Mouse (Mus musculus): ENCODE data around the gene Tmem150b. TPM values are rescaled to one million over a fixed set of nuclear protein-coding genes. Genes with fewer than 3 reads are reported as not detected.

Gene Tmem150b
- polyA plus RNA-seq, 1 experiment from 2014 or later, result 0.13 TPM

DNA sequence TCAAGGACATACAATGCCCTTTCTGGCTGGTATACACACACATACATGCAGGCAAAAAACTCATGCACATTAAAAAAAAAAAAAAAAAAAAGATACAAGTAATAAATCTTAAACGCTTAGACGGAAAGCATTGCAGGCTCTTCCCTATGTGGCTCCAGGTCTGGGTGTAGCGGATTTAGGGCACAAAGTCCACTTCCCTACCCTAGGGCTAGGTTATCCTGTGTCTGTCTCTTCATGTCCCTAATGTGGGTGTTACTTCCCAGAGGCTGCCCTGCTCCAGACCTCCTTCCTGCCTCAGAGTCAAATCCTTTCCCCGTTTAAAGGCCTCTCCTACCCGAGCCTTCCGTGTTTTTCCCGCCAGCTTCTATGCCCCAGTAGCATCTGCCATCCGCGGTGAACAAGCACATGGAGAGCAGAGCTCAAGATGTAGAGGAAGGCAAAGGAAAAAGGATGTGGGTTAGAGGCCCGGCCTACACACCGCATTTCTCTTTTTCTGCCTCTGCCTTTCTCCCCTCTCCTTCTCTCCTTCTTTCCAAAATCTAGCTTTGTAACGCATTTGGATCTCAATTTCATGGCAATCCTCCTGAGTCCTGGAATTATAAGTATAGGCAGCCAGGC, 50.8 kb downstream of the Tmem150b start:
- Histone ChIP-seq H3K9ac (no peak overlapping the region), H3K4me1 (no peaks in the 10 kb centered on the region), H3K4me3 (no peak overlapping the region), H3K4me2 (replicated peaks) (no peak overlapping the region), H3K9me3 (no peaks in the 10 kb centered on the region), H3K36me3 (peaks cover 79% of the 10 kb centered on the region), H3K27ac (no peak overlapping the region), H3K27me3 (no peaks in the 10 kb centered on the region)
- ATAC-seq (ENCODE audit: low FRiP score, low read depth), result no peak
- 89% methylated on average over 12 of the region's 12 CpGs for WGBS

DNA sequence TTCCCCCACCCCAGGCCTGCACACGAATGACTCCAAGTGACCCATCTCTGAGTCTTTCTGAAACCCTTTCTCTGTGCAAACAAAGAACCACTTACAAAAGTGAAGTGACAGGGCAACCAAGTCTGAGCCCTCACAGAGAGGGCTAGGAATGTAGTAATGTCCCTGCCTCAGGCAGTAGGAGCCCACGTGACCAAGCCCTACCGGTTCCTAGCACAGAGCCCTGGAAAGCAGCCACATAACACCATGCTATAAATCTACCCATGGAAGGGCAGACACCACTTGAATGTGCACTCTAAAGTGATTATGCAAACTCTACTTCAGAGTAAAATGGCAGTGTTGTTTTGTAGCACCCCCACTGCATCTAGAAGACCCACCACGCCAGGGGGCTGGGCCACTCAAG, 53.1 kb downstream of the Tmem150b start:
- WGBS, result 62% methylated on average over 4 of the region's 4 CpGs
- H3K9me3 ChIP-seq, result no peaks in the 10 kb centered on the region
- no peaks in the 10 kb centered on the region for H3K27me3 ChIP-seq
- peak; percentile 57; the same call in 1 of the 2 replicates for ATAC-seq (ENCODE audit: low FRiP score, low read depth)
- peak overlapping the region; percentile 33; the same call in 1 of the 2 replicates for H3K27ac ChIP-seq
- H3K36me3 ChIP-seq, result peaks cover 81% of the 10 kb centered on the region
- H3K4me2 ChIP-seq (replicated peaks), result no peak overlapping the region
- 0 out of 2 replicates have a peak overlapping the region, but pooled peaks have one; percentile 4 for H3K9ac ChIP-seq
- H3K4me1 ChIP-seq, result no peaks in the 10 kb centered on the region
- H3K4me3 ChIP-seq, result no peak overlapping the region

DNA sequence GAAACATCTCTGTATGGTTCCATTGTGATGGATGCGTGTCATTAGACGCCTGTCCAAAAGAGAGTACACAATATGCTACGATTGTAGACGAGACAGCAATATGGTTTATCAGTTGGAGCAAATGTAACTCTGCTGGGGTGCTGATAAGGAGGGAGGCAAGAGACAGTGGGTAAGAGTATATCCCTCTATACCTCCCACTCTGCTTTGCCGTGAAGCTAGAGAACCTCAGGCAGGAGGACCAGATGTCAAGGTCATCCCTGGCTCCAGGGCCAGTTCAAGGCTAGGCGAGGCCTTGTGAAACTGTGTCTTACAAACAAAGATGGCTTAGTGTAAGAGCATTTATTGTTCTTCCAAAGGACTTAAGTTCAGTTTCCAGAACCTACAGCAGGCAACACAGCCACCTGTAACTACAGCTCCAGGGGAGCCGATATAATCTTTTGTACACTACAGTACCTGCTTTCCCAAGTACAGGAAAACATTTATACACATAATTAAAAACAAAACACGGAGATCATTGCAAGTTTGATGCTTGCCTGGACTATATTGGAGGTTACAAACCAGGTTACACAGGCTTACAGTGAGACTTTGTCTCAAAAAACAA, 54.3 kb downstream of the Tmem150b start:
- Histone ChIP-seq H3K9ac (no peak overlapping the region), H3K4me2 (replicated peaks) (no peak overlapping the region), H3K36me3 (peaks cover 81% of the 10 kb centered on the region), H3K27ac (no peak overlapping the region), H3K27me3 (no peaks in the 10 kb centered on the region), H3K4me1 (no peaks in the 10 kb centered on the region), H3K9me3 (no peaks in the 10 kb centered on the region), H3K4me3 (no peak overlapping the region)
- WGBS, result 92% methylated on average over 8 of the region's 8 CpGs
- no peak for ATAC-seq (ENCODE audit: low FRiP score, low read depth)

- no peak overlapping the region for H3K4me2 ChIP-seq (replicated peaks)
- no peaks in the 10 kb centered on the region for H3K9me3 ChIP-seq
- H3K4me1 ChIP-seq, result no peaks in the 10 kb centered on the region
- 95% methylated on average over 9 of the region's 9 CpGs for WGBS
- no peak overlapping the region for H3K4me3 ChIP-seq
- peaks cover 80% of the 10 kb centered on the region for H3K36me3 ChIP-seq
- no peak overlapping the region for H3K27ac ChIP-seq
- H3K27me3 ChIP-seq, result no peaks in the 10 kb centered on the region
- H3K9ac ChIP-seq, result no peak overlapping the region
- no peak for ATAC-seq (ENCODE audit: low FRiP score, low read depth)
Observed at GRCm38 (mm10) chr7:4669156-4669555, 55.9 kb downstream of the Tmem150b start.

GRCm38 (mm10) chr7:4668506-4668905, 56.5 kb downstream of the Tmem150b start:
- Histone ChIP-seq H3K9me3 (no peaks in the 10 kb centered on the region), H3K9ac (no peak overlapping the region), H3K36me3 (peaks cover 77% of the 10 kb centered on the region), H3K27ac (no peak overlapping the region), H3K4me3 (no peak overlapping the region), H3K27me3 (no peaks in the 10 kb centered on the region), H3K4me2 (replicated peaks) (no peak overlapping the region), H3K4me1 (no peaks in the 10 kb centered on the region)
- ATAC-seq (ENCODE audit: low FRiP score, low read depth), result no peak
- 94% methylated on average over 8 of the region's 8 CpGs for WGBS

DNA sequence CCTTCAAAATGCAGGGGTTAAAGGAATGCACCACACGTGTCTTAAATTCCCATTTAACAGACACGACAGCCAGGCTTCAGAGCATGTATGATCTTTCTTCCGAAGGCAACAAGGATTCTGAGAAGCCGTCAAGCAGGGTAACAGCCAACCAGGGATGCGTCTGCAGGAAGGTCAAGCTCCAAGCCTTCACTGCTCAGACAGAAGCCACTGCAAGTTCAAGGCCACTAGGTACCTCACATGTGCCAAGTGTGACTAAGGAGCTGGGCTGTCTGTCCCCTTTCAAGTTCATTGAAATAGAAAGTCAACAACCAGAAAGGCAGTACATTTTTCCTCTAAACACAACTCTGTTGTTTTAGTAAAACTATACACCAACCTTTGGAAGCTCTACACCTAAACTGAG, 58.2 kb downstream of the Tmem150b start:
- H3K27me3 ChIP-seq, result no peaks in the 10 kb centered on the region
- no peaks in the 10 kb centered on the region for H3K4me1 ChIP-seq
- no peak overlapping the region for H3K4me2 ChIP-seq (replicated peaks)
- peaks cover 78% of the 10 kb centered on the region for H3K36me3 ChIP-seq
- no peak overlapping the region for H3K4me3 ChIP-seq
- 95% methylated on average over 5 of the region's 5 CpGs for WGBS
- H3K9me3 ChIP-seq, result no peaks in the 10 kb centered on the region
- H3K9ac ChIP-seq, result no peak overlapping the region
- no peak for ATAC-seq (ENCODE audit: low FRiP score, low read depth)
- H3K27ac ChIP-seq, result no peak overlapping the region

GRCm38 (mm10) chr7:4663742-4664141, 61.3 kb downstream of the Tmem150b start:
- H3K4me3 ChIP-seq, result no peak overlapping the region
- H3K27ac ChIP-seq, result no peak overlapping the region
- peaks cover 59% of the 10 kb centered on the region for H3K36me3 ChIP-seq
- H3K9me3 ChIP-seq, result no peaks in the 10 kb centered on the region
- no peak overlapping the region for H3K4me2 ChIP-seq (replicated peaks)
- no peak for ATAC-seq (ENCODE audit: low FRiP score, low read depth)
- peaks cover 12% of the 10 kb centered on the region for H3K4me1 ChIP-seq
- no peak overlapping the region for H3K9ac ChIP-seq
- WGBS, result 86% methylated on average over 2 of the region's 2 CpGs
- H3K27me3 ChIP-seq, result no peaks in the 10 kb centered on the region

DNA sequence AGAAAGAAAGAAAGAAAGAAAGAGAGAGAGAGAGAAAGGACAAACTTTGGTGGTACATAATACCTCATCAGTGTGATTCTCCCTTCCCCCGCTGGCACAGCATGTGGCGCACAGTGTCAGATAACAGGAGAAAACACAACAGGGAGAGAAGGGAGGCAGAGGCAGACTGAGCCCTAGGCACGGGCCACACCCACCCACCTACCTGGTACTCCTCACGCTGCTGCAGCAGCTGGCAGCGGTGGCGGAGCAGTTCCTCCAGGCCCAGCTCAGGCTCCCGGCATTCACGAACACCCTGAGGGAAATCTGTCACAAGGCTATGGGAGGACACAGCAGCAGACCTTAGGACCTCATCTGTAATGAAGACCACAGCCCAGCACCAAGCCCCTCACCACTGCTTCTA, 61.9 kb downstream of the Tmem150b start:
- peaks cover 12% of the 10 kb centered on the region for H3K4me1 ChIP-seq
- H3K4me3 ChIP-seq, result no peak overlapping the region
- WGBS, result 69% methylated on average over 8 of the region's 8 CpGs
- H3K27ac ChIP-seq, result no peak overlapping the region
- no peaks in the 10 kb centered on the region for H3K9me3 ChIP-seq
- H3K4me2 ChIP-seq (replicated peaks), result no peak overlapping the region
- ATAC-seq (ENCODE audit: low FRiP score, low read depth), result no peak
- peaks cover 53% of the 10 kb centered on the region for H3K36me3 ChIP-seq
- H3K27me3 ChIP-seq, result no peaks in the 10 kb centered on the region
- H3K9ac ChIP-seq, result no peak overlapping the region

GRCm38 (mm10) chr7:4659911-4660443, 65.1 kb downstream of the Tmem150b start:
- Histone ChIP-seq H3K4me3 (peak overlapping the region; percentile 87), H3K4me1 (peaks cover 42% of the 10 kb centered on the region), H3K36me3 (peaks cover 25% of the 10 kb centered on the region), H3K4me2 (replicated peaks) (peak overlapping the region; percentile 98), H3K9me3 (no peaks in the 10 kb centered on the region), H3K27me3 (no peaks in the 10 kb centered on the region), H3K27ac (peak overlapping the region; percentile 96), H3K9ac (peak overlapping the region; percentile 97)
- 61% methylated on average over 3 of the region's 3 CpGs for WGBS
- ATAC-seq (ENCODE audit: low FRiP score, low read depth), result no peak

DNA sequence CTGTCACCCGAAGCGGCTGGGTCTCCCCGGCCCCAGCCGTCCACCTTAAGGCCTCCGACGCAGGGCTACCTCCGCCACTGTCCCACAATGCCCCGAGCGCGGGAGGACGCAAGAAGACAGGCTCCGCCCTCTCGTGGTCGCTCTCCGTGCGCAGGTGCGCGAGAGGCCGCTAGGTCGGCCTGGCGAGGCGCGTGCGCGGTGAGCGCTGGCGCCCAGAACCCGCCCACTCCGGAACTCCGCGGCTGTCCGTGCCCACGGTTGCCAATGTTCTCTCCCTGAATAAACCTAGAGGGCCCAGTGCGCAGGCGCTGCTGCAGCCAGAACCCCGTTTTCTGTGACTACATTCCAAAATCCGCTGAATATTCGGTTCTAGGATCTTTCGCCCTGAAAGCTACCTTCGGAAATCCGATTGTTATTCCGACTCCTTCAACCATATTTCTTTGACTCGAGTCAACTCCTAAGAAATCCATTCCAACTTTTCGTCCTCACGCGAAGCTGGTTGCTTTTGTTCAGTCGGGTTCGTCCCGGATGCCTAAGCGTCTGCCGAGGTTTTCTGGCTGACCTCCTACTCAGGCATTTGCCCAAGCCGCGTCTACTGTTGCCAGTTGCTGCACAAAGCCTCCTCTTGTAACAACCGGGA, 66.0 kb downstream of the Tmem150b start, which contains the start of gene Ppp6r1:
Ppp6r1 (minus strand) TSS at position 108 of the 640 bp plus-strand sequence.
- Histone ChIP-seq H3K27ac (peak within 1 kb of the TSS; percentile 96), H3K9me3 (no peaks in the 10 kb centered on the region), H3K9ac (peak within 1 kb of the TSS; percentile 97), H3K36me3 (peaks cover 20% of the 10 kb centered on the region), H3K4me3 (peak within 1 kb of the TSS; percentile 87), H3K27me3 (no peaks in the 10 kb centered on the region), H3K4me1 (peaks cover 45% of the 10 kb centered on the region), H3K4me2 (replicated peaks) (peak within 1 kb of the TSS; percentile 98)
- WGBS, result under 1% methylated on average over 54 of the region's 54 CpGs
- ATAC-seq (ENCODE audit: low FRiP score, low read depth), result peak; percentile 98

DNA sequence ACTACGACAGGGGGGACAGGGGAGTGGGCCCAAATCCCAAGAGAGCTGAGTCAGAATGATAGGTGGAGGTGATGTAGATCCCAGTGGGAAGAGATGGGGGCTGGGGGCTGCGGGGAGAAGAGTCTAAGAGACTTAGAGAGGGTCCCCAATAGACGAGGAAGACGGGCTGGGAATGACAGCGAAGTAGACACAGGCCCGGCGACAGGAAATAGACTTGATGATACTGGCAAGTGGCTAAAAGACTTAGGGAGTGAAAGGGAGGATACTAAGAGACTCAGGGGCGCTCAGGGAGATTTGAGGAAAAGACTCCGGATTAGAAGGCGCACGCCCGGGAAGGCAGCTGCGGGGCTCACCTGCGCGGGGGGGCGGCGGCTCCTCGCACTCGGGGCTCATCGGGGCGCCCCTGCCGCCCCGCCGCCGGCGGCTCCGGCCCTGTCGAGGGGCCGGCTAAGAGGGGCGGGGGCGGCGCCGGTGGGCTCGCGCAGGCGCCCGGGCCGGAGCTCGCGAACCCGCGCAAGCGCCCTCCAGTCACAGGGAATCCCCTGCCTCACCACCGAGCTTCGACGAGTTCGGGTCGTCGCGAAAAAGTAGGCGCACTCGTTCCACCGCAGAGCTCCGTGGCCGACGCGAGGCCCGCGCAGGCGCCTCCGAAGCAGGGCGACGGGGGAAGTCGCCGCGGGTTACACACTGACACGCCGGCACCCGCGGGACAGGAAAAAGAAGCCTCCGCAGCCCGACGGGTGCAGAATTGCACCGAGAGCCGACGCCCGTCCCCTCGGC, 66.7 kb downstream of the Tmem150b start:
- peak overlapping the region; percentile 96 for H3K27ac ChIP-seq
- H3K4me2 ChIP-seq (replicated peaks), result peak overlapping the region; percentile 98
- no peaks in the 10 kb centered on the region for H3K9me3 ChIP-seq

More for the DNA sequence above, 66.7 kb downstream of the Tmem150b start:
- under 1% methylated on average over 63 of the region's 78 CpGs for WGBS
- Histone ChIP-seq H3K27me3 (no peaks in the 10 kb centered on the region), H3K4me3 (peak overlapping the region; percentile 87), H3K36me3 (peaks cover 20% of the 10 kb centered on the region), H3K9ac (peak overlapping the region; percentile 97), H3K4me1 (peaks cover 50% of the 10 kb centered on the region)
- ATAC-seq (ENCODE audit: low FRiP score, low read depth), result peak; percentile 70
